Comparison of ENCODE assay signal across 8 mouse cellular contexts in genomic region chr16:29434712-29435111, GRCm38 (mm10). TPM values are rescaled to one million over a fixed set of nuclear protein-coding genes. Genes with fewer than 3 reads are reported as not detected.
DNase-seq lines count a peak whose midpoint lies in the region; ATAC-seq and TF ChIP-seq lines count a peak whose summit lies in the region.

No protein-coding gene starts in this region.

- in situ Hi-C loops in ES-E14 (cut with MboI; ENCODE audit: low sequenced_read_pairs in 2 of 2, unreplicated experiment in 2 of 2): no loop called here

- no peaks in the 10 kb centered on the region for H3K36me3 ChIP-seq in ES-E14 (ENCODE audit: control insufficient read depth, insufficient read depth, low read length, poor library complexity, severe bottlenecking)
- no peaks in the 10 kb centered on the region for H3K36me3 ChIP-seq in small intestine, adult 2 months (ENCODE audit: control insufficient read depth, insufficient read depth, low read length)

- ATAC-seq in megakaryocyte-erythroid progenitor cell, adult 5-6 weeks (replicated peaks; ENCODE audit: low FRiP score, low TSS enrichment, poor library complexity, severe bottlenecking): peak; percentile 77; the same call in 1 of the 2 replicates

- peak; percentile 32 for DNase-seq in adrenal gland, adult 2 months
- DNase-seq in adrenal gland, adult 8-10 months: no peak
- DNase-seq in ES-E14 (ENCODE audit: low read depth, low spot score): peak; percentile 38
- DNase-seq in cerebellum, postnatal 14 days: peak; percentile 68 to 77
- peak; percentile 31 to 53 for DNase-seq in heart, postnatal 10 days
- peak; percentile 50 to 62 for DNase-seq in kidney, postnatal 4 days

- H3K27me3 ChIP-seq in small intestine, adult 2 months (ENCODE audit: control insufficient read depth, insufficient read depth, low read length): no peaks in the 10 kb centered on the region

- WGBS in small intestine, adult 2 months: 12% methylated on average over 5 of the region's 5 CpGs

- no peaks in the 10 kb centered on the region for H3K9me3 ChIP-seq in ES-E14 (ENCODE audit: control insufficient read depth, insufficient read depth, low read depth, low read length)

- no peak overlapping the region for H3K4me3 ChIP-seq in ES-E14 (ENCODE audit: insufficient read depth in 1 of 2, low read depth in 1 of 2, low read length in 2 of 2, poor library complexity in 1 of 2, severe bottlenecking in 1 of 2)
- H3K4me3 ChIP-seq in small intestine, adult 2 months (ENCODE audit: low read depth, low read length): no peak overlapping the region

- no peak for TF ChIP-seq POLR2A in small intestine, adult 2 months (IDR thresholded peaks at IDR 0.05; ENCODE audit: low read depth, low read length)

- TF ChIP-seq CTCF in small intestine, adult 2 months (IDR thresholded peaks at IDR 0.05; ENCODE audit: extremely low read depth, insufficient read length, insufficient replicate concordance, low read depth, low read length): peak; percentile 17; the same call in 1 of the 2 replicates

- H3K27ac ChIP-seq in ES-E14 (ENCODE audit: insufficient read depth, low read depth, low read length, poor library complexity, severe bottlenecking): no peak overlapping the region
- H3K27ac ChIP-seq in small intestine, adult 2 months (ENCODE audit: insufficient read depth, low read depth, low read length): no peak overlapping the region

- H3K9ac ChIP-seq in ES-E14 (ENCODE audit: insufficient read depth, low read depth, low read length, poor library complexity, severe bottlenecking): no peak overlapping the region

- no peaks in the 10 kb centered on the region for H3K4me1 ChIP-seq in ES-E14 (ENCODE audit: control insufficient read depth in 2 of 2, insufficient read depth in 2 of 2, low read length in 2 of 2, poor library complexity in 1 of 2)
- H3K4me1 ChIP-seq in small intestine, adult 2 months (ENCODE audit: control insufficient read depth, insufficient read depth, insufficient read length, low read length): no peaks in the 10 kb centered on the region

- intact Hi-C loops in heart, postnatal 10 days (cut with DNase I): loop anchor here (10.0 kb wide), 2 partner anchors 130 to 600 kb away; no protein-coding TSS in a partner anchor

TF ChIP-seq in ES-E14, 5 proteins besides CTCF, POLR2A, EP300 and RAD21:
- TF ChIP-seq ZC3H11A (IDR thresholded peaks at IDR 0.05; ENCODE audit: borderline replicate concordance, low read depth, low read length) (no peak), MAFK (IDR thresholded peaks at IDR 0.05; ENCODE audit: insufficient read depth, low read depth, low read length) (no peak), ZNF384 (IDR thresholded peaks at IDR 0.05; ENCODE audit: low read depth, low read length) (no peak), CHD2 (IDR thresholded peaks at IDR 0.05; ENCODE audit: low read depth, low read length) (no peak), HCFC1 (IDR thresholded peaks at IDR 0.05; ENCODE audit: borderline replicate concordance, insufficient read depth, low read length) (no peak)

RNA-seq across cellular contexts. Expression of gene Atp13a5, which starts 56.2 kb away (rescaled TPM):
- total RNA-seq in adrenal gland, adult 2 months (2021): not detected
- not detected in 2 replicates for polyA plus RNA-seq in adrenal gland, adult 2 months (2012; rRNA removed)
- total RNA-seq in adrenal gland, adult 8-10 months (2022): not detected
- total RNA-seq in ES-E14 (2012; rRNA removed): not detected in 2 replicates
- total RNA-seq in heart, postnatal 10 days (2021): not detected
- not detected in 2 replicates for total RNA-seq in megakaryocyte-erythroid progenitor cell, adult 5-6 weeks (2014; fragmentation: Nextera tagmentation)
- not detected in 2 replicates for total RNA-seq in megakaryocyte-erythroid progenitor cell, adult 5-6 weeks (2017)
- not detected in 2 replicates for polyA plus RNA-seq in small intestine, adult 2 months (2012; rRNA removed)
